Comparison of ENCODE assay signal across 8 mouse cellular contexts in genomic region chr17:24151890-24152563, GRCm38 (mm10). TPM values are rescaled to one million over a fixed set of nuclear protein-coding genes. Genes with fewer than 3 reads are reported as not detected.
A peak's percentile ranks its signal among the peaks of the same experiment; 100 is the strongest.
DNase-seq lines count a peak whose midpoint lies in the region; ATAC-seq lines count a peak whose summit lies in the region.

No protein-coding gene starts in this region.

- H3K27ac ChIP-seq in embryonic facial prominence, embryonic 13.5 days: no peak overlapping the region; the same call in 1 of the 2 replicates
- no peak overlapping the region; the same call in 1 of the 2 replicates for H3K27ac ChIP-seq in liver, embryonic 11.5 days (ENCODE audit: low read depth, low read length)
- no peak overlapping the region for H3K27ac ChIP-seq in stomach, embryonic 14.5 days (ENCODE audit: low read length)

- peak overlapping the region; percentile 48 for H3K4me3 ChIP-seq in embryonic facial prominence, embryonic 13.5 days
- peak overlapping the region; percentile 52 for H3K4me3 ChIP-seq in liver, embryonic 11.5 days (ENCODE audit: low read depth, low read length)
- peak overlapping the region; percentile 32 for H3K4me3 ChIP-seq in stomach, embryonic 14.5 days (ENCODE audit: low read depth, low read length)

- no peaks in the 10 kb centered on the region for H3K9me3 ChIP-seq in embryonic facial prominence, embryonic 13.5 days
- H3K9me3 ChIP-seq in liver, embryonic 11.5 days (ENCODE audit: control insufficient read depth, low read length): no peaks in the 10 kb centered on the region
- no peaks in the 10 kb centered on the region for H3K9me3 ChIP-seq in stomach, embryonic 14.5 days (ENCODE audit: control insufficient read depth, low read depth, low read length)

- peak; percentile 96 for DNase-seq in 416B (ENCODE audit: low read depth)
- peak; percentile 84 to 90 for DNase-seq in adrenal gland, postnatal 36 days
- DNase-seq in heart, adult 9 months (ENCODE audit: low spot score in 2 of 2): peak; percentile 51 to 68
- peak; percentile 92 for DNase-seq in kidney, adult 9 months
- DNase-seq in liver, embryonic 11.5 days (ENCODE audit: low spot score): peak; percentile 82
- DNase-seq in natural killer cell, adult 2 months (ENCODE audit: low spot score in 2 of 2): peak; percentile 82 to 85

- H3K36me3 ChIP-seq in embryonic facial prominence, embryonic 13.5 days: peaks cover 21% of the 10 kb centered on the region
- H3K36me3 ChIP-seq in liver, embryonic 11.5 days (ENCODE audit: control insufficient read depth, insufficient read depth, low read length): peaks cover 3% of the 10 kb centered on the region; the same call in 1 of the 2 replicates
- peaks cover 6% of the 10 kb centered on the region; the same call in 1 of the 2 replicates for H3K36me3 ChIP-seq in stomach, embryonic 14.5 days (ENCODE audit: control insufficient read depth, insufficient read depth, low read length)

- peak overlapping the region; percentile 82 for H3K4me2 ChIP-seq in embryonic facial prominence, embryonic 13.5 days
- peak overlapping the region; percentile 87 for H3K4me2 ChIP-seq in liver, embryonic 11.5 days
- H3K4me2 ChIP-seq in stomach, embryonic 14.5 days (replicated peaks; ENCODE audit: low read depth, low read length): peak overlapping the region; percentile 80

- WGBS in embryonic facial prominence, embryonic 13.5 days: under 1% methylated on average over 26 of the region's 26 CpGs
- WGBS in liver, embryonic 11.5 days: 2% methylated on average over 26 of the region's 26 CpGs
- WGBS in stomach, embryonic 14.5 days: 1% methylated on average over 26 of the region's 26 CpGs

- ATAC-seq in embryonic facial prominence, embryonic 13.5 days (ENCODE audit: insufficient number of reproducible peaks, insufficient read depth, low FRiP score, low TSS enrichment, low read depth): peak; percentile 81
- peak; percentile 96 for ATAC-seq in liver, embryonic 11.5 days (replicated peaks; ENCODE audit: low FRiP score)
- ATAC-seq in stomach, embryonic 14.5 days (ENCODE audit: insufficient number of reproducible peaks, insufficient read depth, low FRiP score, low read depth): peak; percentile 93

- peaks cover 18% of the 10 kb centered on the region for H3K4me1 ChIP-seq in embryonic facial prominence, embryonic 13.5 days
- peaks cover 15% of the 10 kb centered on the region for H3K4me1 ChIP-seq in liver, embryonic 11.5 days (replicated peaks; ENCODE audit: control insufficient read depth, insufficient read depth, low read length)
- peaks cover 3% of the 10 kb centered on the region; the same call in 1 of the 2 replicates for H3K4me1 ChIP-seq in stomach, embryonic 14.5 days (ENCODE audit: control insufficient read depth, insufficient read depth, low read length)

- no peaks in the 10 kb centered on the region for H3K27me3 ChIP-seq in embryonic facial prominence, embryonic 13.5 days
- H3K27me3 ChIP-seq in liver, embryonic 11.5 days (replicated peaks; ENCODE audit: control insufficient read depth, insufficient read depth, low read length): no peaks in the 10 kb centered on the region
- H3K27me3 ChIP-seq in stomach, embryonic 14.5 days (ENCODE audit: control insufficient read depth, insufficient read depth, low read length): no peaks in the 10 kb centered on the region

- peak overlapping the region; percentile 64 for H3K9ac ChIP-seq in embryonic facial prominence, embryonic 13.5 days
- peak overlapping the region; percentile 52 for H3K9ac ChIP-seq in liver, embryonic 11.5 days (ENCODE audit: low read depth, low read length)
- H3K9ac ChIP-seq in stomach, embryonic 14.5 days (replicated peaks; ENCODE audit: low read depth, low read length): 0 out of 2 replicates have a peak overlapping the region, but pooled peaks have one; percentile 25

RNA-seq across cellular contexts. Expression of gene Pdpk1, which starts 1.3 kb away (rescaled TPM):
- 10 to 100 TPM; 55.5 to 59.7 TPM for total RNA-seq in adrenal gland, postnatal 36 days (2021)
- 35.8 and 37.8 TPM in 2 replicates for polyA plus RNA-seq in embryonic facial prominence, embryonic 13.5 days (2015; fragmentation: Nextera tagmentation; extraction: Ambion mirVana)
- polyA plus RNA-seq in liver, embryonic 11.5 days (2014; fragmentation: Nextera tagmentation; extraction: Ambion mirVana): 31.8 and 37.0 TPM in 2 replicates
- polyA plus RNA-seq in stomach, embryonic 14.5 days (2014; fragmentation: Nextera tagmentation; extraction: Ambion mirVana): 43.9 and 44.3 TPM in 2 replicates

RNA-seq across cellular contexts. Expression of gene Amdhd2, which starts 11.5 kb away (rescaled TPM):
- total RNA-seq in adrenal gland, postnatal 36 days (2021): 10 to 100 TPM; 29.6 to 41.4 TPM
- 34.1 and 41.4 TPM in 2 replicates for polyA plus RNA-seq in embryonic facial prominence, embryonic 13.5 days (2015; fragmentation: Nextera tagmentation; extraction: Ambion mirVana)
- polyA plus RNA-seq in liver, embryonic 11.5 days (2014; fragmentation: Nextera tagmentation; extraction: Ambion mirVana): 30.5 and 35.2 TPM in 2 replicates
- 28.2 and 29.7 TPM in 2 replicates for polyA plus RNA-seq in stomach, embryonic 14.5 days (2014; fragmentation: Nextera tagmentation; extraction: Ambion mirVana)

RNA-seq across cellular contexts. Expression of gene Atp6v0c, which starts 17.5 kb away (rescaled TPM):
- total RNA-seq in adrenal gland, postnatal 36 days (2021): 100 to 1,000 TPM; 434 to 448 TPM
- 420 and 448 TPM in 2 replicates for polyA plus RNA-seq in embryonic facial prominence, embryonic 13.5 days (2015; fragmentation: Nextera tagmentation; extraction: Ambion mirVana)
- 476 and 499 TPM in 2 replicates for polyA plus RNA-seq in liver, embryonic 11.5 days (2014; fragmentation: Nextera tagmentation; extraction: Ambion mirVana)
- polyA plus RNA-seq in stomach, embryonic 14.5 days (2014; fragmentation: Nextera tagmentation; extraction: Ambion mirVana): 506 and 549 TPM in 2 replicates

RNA-seq across cellular contexts. Expression of gene Tbc1d24, which starts 53.3 kb away (rescaled TPM):
- total RNA-seq in adrenal gland, postnatal 36 days (2021): 10 to 100 TPM; 10.9 to 18.8 TPM
- polyA plus RNA-seq in embryonic facial prominence, embryonic 13.5 days (2015; fragmentation: Nextera tagmentation; extraction: Ambion mirVana): 10.2 and 10.3 TPM in 2 replicates
- polyA plus RNA-seq in liver, embryonic 11.5 days (2014; fragmentation: Nextera tagmentation; extraction: Ambion mirVana): 13.3 and 14.5 TPM in 2 replicates
- 6.3 and 8.3 TPM in 2 replicates for polyA plus RNA-seq in stomach, embryonic 14.5 days (2014; fragmentation: Nextera tagmentation; extraction: Ambion mirVana)

RNA-seq across cellular contexts. Expression of gene Ntn3, which starts 57.3 kb away (rescaled TPM):
- 1 to 10 TPM; 1.5 to 2.9 TPM for total RNA-seq in adrenal gland, postnatal 36 days (2021)
- 13.0 and 14.0 TPM in 2 replicates for polyA plus RNA-seq in embryonic facial prominence, embryonic 13.5 days (2015; fragmentation: Nextera tagmentation; extraction: Ambion mirVana)
- 2.3 and 2.7 TPM in 2 replicates for polyA plus RNA-seq in liver, embryonic 11.5 days (2014; fragmentation: Nextera tagmentation; extraction: Ambion mirVana)
- 10.2 and 10.4 TPM in 2 replicates for polyA plus RNA-seq in stomach, embryonic 14.5 days (2014; fragmentation: Nextera tagmentation; extraction: Ambion mirVana)
